Mouse (Mus musculus) CD4-positive, CD25-positive, alpha-beta regulatory T cell, adult 2 months (primary cell): ENCODE data around the gene Poln.
A peak's percentile ranks its signal among the peaks of the same experiment; 100 is the strongest.

Experiments
- DNase-seq: peaks from one replicate; pipeline ENCODE4 v3.0.0-alpha.2; 2012; ENCODE audit warnings: low read depth, low spot score

Gene Poln

DNA sequence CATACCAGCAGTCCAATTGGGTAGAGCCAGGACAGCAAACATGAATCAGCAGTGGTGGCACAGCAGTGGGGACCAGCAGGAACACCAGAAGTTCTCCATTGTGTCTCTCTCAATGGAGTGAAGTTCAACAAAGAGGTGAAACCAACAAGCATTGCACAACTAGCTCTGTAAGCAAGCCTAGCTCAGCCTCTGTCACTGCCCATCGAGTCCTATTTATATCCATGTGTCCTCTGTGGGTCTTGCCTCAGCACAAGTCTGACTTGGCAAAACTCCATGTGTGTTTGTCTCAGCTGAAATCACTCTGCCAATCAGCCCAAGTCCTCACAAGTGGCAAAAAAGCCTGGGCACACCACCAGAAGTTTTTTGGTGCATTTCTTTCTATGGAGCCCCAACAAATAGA, 63.6 kb downstream of the Poln start:
- DNase-seq, result no peak

DNA sequence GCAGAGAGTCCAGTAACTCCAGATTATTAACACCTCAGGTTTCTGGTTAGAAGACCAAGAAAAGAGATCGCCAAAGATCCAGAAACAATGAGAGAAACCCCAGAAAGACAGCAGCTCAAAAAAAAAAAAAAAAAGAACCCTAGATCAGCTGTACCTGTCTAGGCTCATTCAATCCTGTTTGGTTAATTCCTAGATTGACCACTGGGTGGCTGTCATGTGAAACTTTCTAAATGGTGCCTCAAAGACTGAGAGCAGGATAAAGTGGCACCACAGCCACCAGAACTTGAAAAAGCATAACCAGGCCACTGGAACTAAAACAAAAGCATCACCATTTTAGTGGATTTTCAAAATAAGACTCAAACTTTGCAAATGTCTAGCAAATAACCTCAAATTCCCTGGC, 71.9 kb downstream of the Poln start:
- DNase-seq, result peak; percentile 74

DNA sequence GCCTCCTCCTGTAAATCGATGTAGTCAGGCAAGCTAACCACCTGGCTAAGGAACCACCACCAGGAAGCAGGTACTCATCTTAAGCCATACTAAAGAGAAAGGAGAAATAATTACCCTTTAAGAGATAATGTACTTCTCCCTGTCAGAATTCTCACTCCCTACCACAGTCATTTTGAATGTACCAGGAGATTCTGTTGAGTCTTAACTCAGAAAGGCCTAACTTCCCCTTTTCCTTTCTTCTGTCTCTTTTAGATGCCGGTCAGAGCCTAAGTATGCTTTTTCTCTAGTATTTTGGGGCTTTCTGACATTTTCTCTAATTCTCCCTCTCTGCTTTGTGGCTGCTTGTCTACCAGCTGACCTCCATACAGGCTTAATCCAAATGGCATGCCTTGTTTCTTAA, 76.2 kb downstream of the Poln start:
- no peak for DNase-seq

DNA sequence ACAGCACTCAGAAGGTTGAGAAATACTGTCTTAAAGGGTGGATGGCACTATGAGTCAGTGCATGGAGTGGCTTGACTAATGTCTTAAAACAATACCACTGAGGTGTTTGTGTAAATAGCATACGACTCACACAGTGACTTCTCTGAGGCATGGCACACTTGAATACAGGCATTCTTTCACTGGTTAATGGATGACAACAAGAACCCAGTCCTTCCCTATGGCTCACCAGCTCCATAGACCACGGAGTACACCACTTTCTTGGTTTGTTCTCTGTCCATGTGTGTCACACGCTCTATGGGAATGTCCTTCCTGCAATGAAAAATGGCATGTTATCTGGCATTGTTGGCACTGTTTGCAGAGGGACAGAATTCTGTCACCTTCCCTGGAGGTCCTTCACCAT, 136.7 kb downstream of the Poln start:
- DNase-seq, result no peak

DNA sequence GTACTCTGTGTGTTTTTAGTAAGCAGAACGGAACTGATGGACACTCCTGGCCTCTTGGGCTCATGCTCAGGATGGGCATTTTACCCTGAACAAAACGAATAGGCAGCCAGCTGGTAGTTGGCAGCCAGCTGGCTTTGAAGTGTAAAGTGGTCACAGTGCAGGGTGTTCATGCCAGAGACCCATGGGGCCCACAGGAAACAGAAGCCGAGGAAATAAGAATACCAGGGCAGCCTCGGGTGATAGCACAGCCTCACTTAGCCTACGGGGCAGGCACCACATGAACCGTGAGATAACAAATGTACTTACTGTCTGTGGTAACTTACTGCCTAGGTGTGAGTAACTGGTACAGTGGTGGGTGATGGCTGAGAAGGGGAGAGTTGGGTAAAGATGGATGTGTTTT, 138.2 kb downstream of the Poln start:
- DNase-seq, result no peak

DNA sequence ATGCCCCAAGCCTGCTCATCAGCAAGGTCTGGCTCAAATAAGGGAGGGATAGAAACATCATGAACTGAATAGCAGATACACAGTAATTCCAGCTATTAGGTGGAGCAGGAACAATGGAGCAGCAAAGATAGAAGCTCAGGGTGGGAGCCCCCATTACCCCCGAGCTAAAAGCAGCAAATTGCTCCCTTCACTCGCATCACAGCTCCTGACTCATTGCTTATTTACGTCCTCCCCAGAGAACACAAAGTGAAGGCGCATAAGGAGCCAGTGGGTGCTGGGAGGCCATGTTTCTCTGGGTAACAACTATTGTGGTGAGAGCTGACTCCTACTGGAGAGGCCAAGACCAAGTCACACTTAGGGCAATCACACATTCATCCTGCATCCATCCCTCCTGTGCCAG, 139.1 kb downstream of the Poln start:
- DNase-seq, result no peak

DNA sequence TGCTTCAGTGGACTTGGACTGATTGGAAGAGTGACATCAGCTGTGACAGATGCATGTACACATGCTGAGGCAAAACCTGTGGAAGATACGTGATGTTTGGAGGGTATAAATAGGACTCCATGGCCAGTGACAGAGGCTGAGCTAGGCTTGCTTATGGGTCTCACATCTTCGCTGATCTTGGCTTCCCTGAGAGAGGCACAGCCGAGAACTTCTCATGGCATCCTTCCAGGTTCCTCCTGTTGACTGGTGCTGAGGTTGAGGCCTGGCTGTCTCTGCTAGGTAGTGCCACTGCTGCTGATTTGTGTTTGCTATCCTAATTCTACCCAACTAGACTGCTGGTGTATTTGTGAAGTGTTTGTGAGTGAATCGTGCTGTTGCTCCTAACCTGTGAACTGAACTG, 150.3 kb downstream of the Poln start:
- no peak for DNase-seq

DNA sequence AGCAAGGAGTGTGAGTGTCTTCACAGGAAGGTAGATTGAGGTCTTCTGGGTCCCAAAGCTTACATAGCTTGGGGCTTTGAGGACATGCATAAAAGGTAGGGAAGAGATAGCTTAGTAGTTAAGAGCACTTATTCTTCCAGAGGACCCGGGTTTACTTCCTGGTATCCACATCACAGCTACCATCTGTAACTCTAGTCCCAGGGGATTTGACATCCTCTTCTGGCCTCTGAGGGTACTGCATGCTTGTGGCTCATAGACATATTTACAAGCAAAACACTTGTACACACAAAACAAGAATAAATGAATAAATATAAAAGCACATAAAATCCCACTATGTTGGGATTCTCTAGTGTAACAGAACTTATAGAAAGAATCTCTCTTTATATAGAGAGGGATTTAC, 154.6 kb downstream of the Poln start:
- no peak for DNase-seq

DNA sequence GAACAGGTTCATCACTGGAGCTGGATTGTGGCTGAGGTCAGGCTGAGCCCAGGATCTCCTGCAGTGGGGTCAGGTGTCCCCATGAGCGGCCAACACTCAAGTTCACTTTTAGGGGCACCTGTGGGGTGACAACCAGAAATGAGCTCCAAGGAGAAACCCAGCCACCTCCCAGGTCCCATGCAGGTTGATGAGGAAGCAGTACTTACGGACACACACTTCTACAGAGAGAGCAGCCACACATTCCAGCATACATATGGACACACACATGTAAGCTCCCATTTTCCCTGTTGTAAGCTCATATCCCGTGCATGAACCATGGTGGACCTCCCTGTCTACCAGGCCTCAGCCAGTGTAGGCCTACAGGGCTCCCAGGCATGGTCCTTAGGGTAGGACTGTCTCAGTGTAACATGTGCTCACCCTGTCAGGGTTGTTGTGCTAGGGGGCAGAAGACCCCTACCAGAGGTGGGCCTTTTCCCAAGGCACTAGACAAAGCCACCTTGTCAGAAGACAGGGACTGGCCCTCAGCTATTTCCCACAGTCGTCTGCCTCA, 161.8 kb downstream of the Poln start:
- DNase-seq, result no peak

DNA sequence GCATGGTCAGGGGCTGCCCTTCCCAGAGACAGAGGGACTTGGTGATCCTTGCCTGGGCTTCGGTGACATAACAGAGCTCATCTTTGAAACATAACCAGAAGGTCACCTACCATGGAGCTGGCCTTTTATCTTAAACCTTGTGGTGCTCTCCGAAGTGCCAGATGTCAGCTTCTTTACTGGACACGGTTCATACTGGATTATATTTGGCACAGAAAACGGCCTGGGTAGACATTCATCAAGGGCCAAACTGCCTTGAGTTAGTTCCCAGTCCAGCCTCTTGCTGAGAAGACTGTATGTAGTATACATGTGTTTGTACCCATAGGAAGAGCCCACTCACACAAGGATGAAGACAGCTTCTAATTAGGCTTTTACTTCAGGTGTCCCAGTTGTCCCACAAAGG, 162.4 kb downstream of the Poln start:
- no peak for DNase-seq

DNA sequence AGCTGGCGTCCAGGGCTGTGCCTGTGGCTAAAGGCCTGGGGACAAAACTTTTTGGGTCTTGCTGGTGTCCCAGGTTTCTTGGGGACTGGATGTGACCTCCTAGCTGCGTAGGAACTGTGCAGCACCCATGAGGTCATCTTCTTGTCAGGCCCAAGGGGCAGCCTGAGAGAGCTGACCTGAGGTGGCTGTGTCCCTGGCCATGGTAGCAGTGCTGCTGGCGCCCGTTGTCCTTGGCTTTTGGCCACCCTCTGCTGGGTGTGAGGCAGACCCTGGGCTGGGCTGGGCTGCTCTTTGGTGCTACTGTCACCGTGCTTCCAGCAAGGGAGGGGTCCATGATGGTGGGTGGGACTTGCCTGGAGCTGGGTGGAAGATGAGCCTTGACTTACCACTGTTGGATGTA, 164.6 kb downstream of the Poln start:
- no peak for DNase-seq

DNA sequence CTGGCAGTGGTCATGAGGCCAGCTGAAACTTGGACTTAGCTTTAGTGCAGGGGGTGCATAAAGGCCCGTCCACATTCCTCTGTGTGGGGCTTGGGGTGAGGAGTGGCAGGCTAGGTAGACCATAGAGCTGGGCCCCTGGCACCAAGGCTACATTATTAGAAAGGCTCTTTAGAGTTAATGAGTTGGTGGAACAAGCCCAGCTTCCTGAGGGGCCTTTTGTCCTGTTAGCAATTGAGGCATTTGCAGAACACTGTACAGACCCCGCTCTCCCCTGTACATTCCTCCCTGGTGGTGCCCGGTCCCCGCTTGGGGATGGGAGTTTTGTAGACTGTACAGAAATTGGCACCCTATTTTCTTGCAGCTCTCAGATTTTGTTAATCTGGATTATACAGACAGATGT, 166.6 kb downstream of the Poln start:
- no peak for DNase-seq

DNA sequence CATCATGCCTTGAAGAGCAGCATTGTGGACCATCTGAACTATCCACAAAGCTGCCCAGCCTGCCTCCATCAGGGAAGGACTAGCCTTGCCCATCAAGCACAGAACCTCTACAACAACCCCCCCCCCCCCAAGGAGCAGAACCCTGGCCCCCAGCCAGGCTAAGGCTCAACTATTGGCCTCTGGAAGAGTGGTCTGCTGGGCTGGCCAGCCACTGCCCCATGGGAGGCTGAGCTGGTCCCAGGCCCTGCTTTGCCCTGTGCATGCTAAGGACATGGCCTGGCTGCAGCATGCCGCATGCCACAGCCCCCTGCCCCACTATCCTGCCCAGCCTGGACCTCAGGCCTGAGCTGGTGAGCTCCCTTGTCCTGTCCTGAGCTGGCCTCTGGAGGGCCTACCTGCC, 167.8 kb downstream of the Poln start:
- DNase-seq, result no peak

DNA sequence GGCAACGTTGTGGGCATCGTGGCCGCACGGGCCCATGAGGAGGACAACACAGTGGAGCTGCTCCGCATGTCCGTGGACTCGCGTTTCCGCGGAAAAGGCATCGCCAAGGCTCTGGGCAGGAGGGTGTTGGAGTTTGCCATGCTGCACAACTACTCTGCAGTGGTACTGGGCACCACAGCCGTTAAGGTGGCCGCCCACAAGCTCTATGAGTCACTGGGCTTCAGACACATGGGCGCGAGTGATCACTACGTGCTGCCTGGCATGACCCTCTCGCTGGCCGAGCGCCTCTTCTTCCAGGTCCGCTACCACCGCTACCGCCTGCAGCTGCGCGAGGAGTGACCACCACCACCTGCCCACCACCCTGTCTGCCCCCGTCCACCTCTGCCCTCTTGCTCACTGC, 168.4 kb downstream of the Poln start:
- DNase-seq, result no peak

DNA sequence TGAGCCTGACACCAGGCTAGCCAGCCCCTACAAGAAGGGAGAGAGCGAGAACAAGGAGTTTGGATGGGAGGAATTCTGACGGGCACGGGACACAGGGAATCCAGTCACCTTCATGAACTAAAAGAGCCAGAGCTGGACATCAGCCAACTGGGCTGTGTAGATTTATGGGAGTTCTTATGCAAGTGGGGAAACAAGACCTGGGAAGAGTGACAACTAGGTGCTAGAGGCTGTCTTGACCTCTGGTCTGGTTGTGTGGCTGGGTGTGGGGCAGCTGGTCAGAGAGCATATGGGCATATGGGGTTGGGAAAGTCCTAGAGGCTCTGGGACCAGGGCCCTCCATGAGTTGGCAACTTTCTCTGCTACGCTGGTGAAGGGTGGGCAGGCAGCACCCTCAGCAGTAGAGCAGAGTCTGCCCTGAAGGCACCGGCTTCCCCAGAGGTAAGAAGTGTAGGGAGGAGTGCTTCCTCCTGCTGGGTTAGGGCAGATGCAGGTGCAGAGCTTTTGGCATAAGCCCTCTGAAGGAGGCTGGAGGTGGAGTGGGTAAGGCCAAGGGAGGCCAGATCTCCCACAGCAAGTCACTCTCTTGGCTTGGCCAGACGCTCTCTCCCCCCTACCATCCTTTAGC, 169.7 kb downstream of the Poln start:
- no peak for DNase-seq

DNA sequence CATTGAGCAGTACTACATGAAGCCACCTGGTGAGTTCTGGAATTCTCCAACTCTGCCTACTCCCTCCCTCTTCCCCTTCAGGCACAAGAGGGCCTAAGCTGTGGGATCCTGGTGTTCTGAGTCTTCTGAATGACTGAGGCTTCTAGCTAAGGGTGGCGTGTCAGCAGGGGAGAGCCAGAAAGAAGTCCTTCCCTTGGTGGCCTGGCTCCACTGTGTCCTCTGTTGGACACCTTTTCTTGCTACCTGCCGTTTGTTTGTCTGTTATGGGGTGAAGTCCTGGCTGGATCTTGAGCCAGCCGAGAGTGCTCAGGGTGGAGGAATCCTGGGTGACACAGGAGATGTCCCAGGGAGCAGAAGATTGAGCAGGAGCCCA, 170.8 kb downstream of the Poln start:
- no peak for DNase-seq

DNA sequence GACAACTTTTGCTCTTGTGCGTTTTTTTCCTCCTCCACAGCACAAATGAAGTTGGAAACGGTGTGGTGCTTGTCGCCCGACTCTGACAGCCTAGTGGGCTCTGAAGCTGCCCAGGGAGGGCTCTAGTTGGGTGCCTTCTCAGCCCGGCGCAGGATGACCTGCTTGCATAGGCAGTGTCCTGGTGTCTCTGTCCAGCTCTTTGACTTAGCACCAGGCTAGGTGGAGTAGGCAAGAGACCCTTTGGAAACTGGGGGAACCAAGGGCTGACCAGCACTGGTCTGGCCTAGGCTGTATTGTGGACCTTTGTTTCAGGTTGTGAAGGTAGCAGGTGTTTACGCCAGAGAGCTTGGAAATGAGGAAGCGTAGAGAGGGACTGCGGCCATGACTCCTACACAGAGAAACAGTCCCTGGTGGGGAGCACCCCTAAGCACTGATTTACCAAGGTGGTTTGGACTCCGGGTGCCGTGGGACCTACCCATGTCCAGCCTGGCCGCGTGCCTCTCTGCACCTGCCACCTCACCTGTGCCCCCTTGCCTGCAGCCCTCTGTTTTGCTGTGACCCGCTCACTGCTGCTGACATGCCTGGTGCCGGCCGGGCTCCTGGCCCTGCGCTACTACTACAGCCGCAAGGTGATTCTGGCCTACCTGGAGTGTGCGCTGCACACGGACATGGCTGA, 171.3 kb downstream of the Poln start:
- DNase-seq, result no peak

DNA sequence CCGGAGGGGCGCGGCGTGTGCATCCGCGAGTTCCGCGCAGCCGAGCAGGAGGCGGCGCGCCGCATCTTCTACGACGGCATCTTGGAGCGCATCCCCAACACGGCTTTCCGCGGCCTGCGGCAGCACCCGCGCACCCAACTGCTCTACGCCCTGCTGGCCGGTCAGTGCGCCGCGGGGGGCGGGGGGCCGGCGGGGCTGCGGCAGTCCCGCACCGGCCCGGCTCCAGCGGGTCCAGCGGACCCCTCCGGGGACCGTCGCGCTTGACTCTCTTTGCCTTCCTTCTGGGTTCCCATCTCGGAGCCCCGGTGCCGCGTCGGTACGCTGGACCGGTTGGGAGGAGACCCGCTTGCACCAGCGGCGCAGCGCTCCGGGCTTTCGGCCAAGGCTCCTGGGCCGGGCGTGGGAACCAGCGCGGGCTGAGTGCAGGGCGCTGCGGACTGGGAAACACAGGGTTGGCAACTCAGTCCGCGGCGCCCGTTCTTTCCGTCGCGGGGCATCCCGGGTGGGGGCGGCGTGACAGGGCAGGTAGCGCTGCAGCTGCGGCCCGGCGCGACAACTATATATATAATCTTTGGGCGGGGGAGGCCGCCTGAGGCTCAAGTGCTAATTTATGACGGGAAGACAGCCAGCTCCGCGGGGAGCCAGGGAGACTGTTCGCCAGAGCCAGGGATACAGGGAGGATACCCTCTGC, 172.1 kb downstream of the Poln start:
- no peak for DNase-seq

DNA sequence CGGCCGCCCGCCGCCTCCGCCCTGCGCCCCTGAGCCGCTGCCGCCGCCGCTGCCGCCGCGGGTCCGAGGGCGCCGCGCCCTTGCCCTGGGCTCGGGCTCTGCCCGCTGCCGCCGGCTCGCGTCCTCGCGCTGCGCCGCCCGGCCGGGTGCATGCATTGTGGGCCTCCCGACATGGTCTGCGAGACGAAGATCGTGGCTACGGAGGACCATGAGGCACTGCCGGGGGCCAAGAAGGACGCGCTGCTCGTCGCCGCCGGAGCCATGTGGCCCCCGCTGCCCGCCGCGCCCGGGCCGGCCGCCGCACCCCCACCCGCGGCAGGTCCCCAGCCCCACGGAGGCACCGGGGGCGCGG, 172.6 kb downstream of the Poln start:
- DNase-seq, result no peak

DNA sequence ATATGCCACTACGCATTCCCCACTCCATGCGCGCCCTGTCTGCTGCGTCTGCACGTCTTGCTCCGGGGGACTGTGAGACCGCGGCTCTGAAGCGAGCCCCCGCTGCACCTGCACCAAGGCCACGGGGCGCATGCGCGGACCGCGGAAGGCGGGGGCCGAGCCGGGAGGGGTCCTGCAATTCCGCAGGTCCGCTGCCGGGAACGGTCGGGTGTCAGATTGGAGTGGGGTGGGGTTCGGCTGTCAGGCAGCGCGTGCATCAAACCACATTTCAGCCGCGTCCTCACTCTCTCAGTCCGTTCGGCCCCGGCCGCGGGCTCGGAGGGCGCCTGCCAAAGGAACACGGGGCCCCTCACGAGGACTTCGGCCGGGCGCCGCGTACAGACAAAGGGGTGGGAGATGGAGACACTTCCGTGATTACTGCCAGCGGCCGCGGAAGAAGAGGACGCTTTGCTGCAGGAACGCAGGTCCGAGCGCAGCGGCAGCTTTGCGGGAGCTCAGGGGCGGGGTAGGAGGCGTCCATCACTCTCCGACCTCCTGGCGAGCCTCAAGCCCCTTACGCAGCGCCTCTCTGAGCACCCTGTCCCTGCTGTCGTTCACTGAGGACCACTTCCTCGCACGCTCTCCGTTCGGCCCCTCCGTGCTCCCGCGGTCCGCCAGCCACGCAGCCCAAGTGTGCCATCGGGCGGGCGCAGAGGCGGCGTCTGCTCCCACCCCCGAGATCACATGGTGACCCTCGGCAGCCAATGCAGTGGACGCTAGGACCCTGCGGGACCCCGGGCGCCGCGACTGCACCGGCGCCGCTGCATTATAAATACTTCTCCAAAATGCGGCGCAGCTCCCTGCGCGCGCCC, 173.2 kb downstream of the Poln start, which contains the start of gene Nat8l:
Gene Nat8l (plus strand): TSS at position 142 of the 851 bp plus-strand sequence.
- DNase-seq, result no peak

DNA sequence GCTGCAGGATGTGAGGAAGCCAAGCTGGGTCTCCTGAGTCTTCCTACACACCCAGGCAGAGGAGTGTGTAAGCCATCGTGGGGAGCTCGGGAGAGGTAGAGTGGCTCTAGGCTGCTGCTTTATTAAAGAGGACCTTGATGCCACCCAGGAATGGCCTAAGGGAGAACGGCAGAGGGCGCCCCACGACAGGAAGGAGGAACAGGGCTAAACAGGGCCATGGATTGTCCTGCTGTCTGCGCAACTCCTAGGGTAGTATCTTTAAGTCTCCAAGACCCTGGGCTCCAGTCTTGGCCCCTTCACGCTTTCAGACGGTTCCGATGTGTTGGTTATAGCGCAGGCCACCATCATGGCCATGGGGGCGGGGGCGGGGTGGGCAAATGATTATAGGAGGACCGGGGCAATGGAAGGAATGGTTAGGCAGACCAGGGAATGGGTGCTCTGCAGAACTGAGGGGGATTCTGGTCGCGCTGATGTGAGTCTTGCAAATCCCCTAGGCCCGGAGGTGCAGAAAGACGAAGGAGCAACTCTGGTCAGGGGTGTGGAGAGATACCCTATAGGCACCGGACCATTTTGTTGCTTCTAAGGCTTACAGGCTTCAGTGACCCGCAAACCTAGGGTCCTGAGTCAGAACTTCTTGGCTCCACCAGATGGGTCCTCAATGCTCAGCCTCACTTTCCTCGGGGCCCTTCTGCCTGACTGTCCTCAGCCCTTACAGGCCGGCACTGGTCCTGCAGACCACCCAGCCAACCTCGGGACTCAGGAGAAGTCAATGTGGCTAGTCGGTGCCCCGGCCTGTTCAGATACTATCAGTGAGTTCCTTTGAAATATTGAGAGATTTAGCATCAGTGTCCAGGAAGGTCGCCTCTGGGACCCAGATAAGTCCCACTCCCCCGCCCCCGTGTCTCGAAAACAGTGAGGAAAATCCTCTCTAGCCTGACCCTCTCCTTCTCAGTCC, 174.3 kb downstream of the Poln start:
- no peak for DNase-seq
